Mouse (Mus musculus) T-helper 2 cell (primary cell): ENCODE data around the gene Ptprn.

Experiments
- in situ Hi-C: fragments of 300-600 bp; cut with MboI, MseI; formaldehyde crosslinking; loops from one replicate; pipeline ENCODE4 v1.15.1; 2025; ENCODE audit warnings: high pct_unique_total_duplicates

Gene Ptprn

GRCm38 (mm10) chr1:75227653-75228052 lies 36.6 kb downstream of the Ptprn start:
- in situ Hi-C loops = no loop called here

DNA sequence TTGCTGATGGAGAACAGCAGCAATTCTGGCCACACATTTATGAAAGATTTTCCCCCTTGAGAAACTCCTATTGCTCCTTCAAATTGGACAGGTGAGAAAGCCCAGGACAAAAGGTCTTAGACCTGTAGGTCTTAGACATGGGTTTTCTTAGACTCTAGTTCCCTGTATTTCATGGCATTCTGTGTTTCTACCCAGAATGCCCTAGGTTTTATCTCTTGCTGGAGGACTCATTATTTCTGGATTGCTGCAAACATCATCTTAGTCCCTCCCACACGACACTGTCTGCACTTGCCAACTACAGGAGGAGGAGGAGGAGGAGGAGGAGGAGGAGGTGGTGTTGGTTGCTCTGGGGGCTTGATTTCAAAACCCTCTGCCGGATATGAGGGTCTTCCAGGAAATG lies 38.2 kb downstream of the Ptprn start:
- in situ Hi-C loops = no loop called here

- in situ Hi-C loops = no loop called here
Observed at GRCm38 (mm10) chr1:75225473-75225872, 38.8 kb downstream of the Ptprn start.

DNA sequence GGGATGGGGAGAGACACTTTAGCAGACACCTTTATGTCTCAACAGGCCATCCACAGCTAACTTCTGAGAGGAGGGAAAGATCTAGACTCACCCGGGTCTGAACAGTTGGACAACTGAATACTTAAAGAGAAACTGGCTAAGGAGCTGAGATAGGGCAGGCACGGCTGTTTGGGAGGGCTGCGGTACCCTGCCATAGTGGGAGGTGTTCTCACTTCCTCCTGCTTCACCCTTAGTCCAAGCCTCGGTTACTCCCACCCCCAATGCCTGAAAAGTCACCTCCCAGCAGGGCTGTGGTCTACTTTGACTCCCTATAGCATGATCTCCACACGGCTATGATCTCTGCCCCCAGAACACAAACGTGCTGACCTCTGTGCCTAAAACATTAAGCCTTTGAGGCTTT lies 40.8 kb downstream of the Ptprn start:
- in situ Hi-C loops = loop anchor here (25.0 kb wide), 1 partner anchor 986 kb away; the partner anchor contains the start of gene Arpc2

GRCm38 (mm10) chr1:75222926-75223325 lies 41.4 kb downstream of the Ptprn start:
- in situ Hi-C loops = loop anchor here (25.0 kb wide), 1 partner anchor 986 kb away; the partner anchor contains the start of gene Arpc2

DNA sequence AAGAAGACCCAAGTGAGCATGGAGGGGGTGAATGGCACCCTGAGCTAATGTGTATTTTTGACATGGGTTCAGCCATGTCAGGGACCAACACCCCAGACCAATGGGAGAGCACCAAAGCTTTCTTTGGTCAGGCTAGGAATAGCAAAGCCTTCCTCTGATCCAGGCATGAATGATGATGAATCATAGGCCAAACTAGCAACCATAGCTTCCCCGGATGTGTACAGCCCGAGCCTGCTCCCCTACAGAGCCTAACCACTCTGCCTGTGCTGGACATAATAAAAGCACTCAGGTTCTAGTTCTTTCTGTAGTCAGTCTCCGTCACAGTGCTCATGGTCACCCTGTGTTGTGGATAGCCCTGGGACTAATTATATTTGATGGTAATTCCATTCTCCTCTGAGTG lies 42.8 kb downstream of the Ptprn start:
- in situ Hi-C loops = loop anchor here (25.0 kb wide), 1 partner anchor 984 kb away; the partner anchor contains the start of gene Arpc2

DNA sequence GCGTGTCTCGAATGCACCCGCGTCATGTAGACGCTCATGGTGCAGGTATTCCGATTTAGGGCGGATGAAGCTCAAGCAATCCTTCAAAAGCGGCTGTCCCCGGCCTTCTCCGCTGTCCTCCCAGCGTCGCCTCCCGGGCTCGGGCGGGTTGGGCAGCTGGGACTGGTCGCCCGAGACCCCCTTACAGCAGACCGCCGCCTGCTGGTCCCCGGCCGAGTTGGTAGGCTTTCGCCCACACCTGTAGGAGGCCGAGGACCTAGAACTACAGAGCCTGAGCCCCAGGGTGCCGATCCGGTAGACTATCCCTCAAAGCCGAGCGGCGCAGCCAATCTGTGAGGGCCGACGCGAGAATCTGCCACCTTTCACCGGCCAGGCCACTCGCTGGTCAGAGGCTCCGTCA lies 44.8 kb downstream of the Ptprn start, which contains the start of gene Tuba4a:
Tuba4a (minus strand) TSS at position 335 of the 400 bp plus-strand sequence.
- in situ Hi-C loops = loop anchor here (25.0 kb wide), 1 partner anchor 982 kb away; the partner anchor contains the start of gene Arpc2

DNA sequence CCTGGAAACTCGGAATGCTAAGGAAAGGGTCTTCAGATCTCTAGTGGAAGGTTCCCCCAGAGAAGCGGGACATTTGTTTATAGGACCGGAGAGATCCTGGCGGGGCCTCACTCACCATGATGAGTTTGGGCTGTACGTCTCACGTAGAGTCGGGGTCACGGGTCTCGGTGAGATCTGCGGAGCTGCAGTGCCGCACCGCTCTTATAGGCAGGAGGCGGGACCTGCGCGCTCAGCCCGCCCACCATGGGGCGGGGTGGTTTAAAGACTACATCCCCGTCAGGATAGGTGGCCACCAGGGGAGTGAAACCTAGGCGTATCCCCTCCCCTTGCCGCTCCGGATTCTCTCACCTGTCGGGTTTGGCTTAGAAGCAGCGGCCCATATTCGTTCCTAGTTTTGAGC lies 45.2 kb downstream of the Ptprn start:
- in situ Hi-C loops = loop anchor here (25.0 kb wide), 1 partner anchor 982 kb away; the partner anchor contains the start of gene Arpc2

GRCm38 (mm10) chr1:75218227-75219001 lies 45.9 kb downstream of the Ptprn start:
- in situ Hi-C loops = loop anchor here (25.0 kb wide), 1 partner anchor 981 kb away; the partner anchor contains the start of gene Arpc2

DNA sequence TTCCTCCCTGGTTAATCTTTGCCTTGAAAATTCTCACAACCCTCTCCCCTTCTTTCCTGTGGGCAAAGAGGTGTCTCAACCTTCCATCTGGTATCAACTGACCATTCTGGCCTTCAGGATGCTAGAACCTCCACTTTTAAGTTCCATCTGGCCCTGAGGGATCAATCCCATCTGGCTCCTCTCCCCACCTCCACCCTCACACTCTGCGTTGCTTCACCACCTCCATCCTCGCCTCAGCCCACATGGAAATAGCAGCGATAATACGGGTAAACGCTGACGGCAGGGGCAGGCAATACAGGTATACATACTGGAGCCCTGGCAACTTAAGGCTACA lies 46.4 kb downstream of the Ptprn start:
- in situ Hi-C loops = loop anchor here (25.0 kb wide), 1 partner anchor 981 kb away; the partner anchor contains the start of gene Arpc2

GRCm38 (mm10) chr1:75216797-75217585 lies 47.3 kb downstream of the Ptprn start:
- in situ Hi-C loops = loop anchor here (25.0 kb wide), 1 partner anchor 980 kb away; the partner anchor contains the start of gene Arpc2

DNA sequence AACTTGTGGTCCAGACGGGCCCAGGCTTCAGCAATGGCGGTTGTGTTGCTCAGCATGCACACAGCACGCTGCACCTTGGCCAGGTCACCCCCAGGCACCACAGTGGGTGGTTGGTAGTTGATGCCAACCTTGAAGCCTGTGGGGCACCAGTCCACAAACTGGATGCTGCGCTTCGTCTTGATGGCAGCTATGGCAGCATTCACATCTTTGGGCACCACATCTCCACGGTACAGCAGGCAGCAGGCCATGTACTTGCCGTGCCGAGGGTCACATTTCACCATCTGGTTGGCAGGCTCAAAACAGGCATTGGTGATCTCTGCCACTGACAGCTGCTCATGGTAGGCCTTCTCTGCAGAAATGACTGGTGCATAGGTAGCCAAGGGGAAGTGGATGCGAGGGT lies 48.5 kb downstream of the Ptprn start:
- in situ Hi-C loops = loop anchor here (25.0 kb wide), 1 partner anchor 978 kb away; the partner anchor contains the start of gene Arpc2

- in situ Hi-C loops = loop anchor here (25.0 kb wide), 1 partner anchor 978 kb away; the partner anchor contains the start of gene Arpc2
Observed at GRCm38 (mm10) chr1:75214886-75215285, 49.4 kb downstream of the Ptprn start.

- in situ Hi-C loops = loop anchor here (25.0 kb wide), 1 partner anchor 977 kb away; the partner anchor contains the start of gene Arpc2
Observed at GRCm38 (mm10) chr1:75214442-75214841, 49.9 kb downstream of the Ptprn start.

GRCm38 (mm10) chr1:75213096-75213495 lies 51.2 kb downstream of the Ptprn start:
- in situ Hi-C loops = loop anchor here (25.0 kb wide), 1 partner anchor 976 kb away; the partner anchor contains the start of gene Arpc2

GRCm38 (mm10) chr1:75212542-75212941 lies 51.8 kb downstream of the Ptprn start:
- in situ Hi-C loops = loop anchor here (25.0 kb wide), 1 partner anchor 975 kb away; the partner anchor contains the start of gene Arpc2

- in situ Hi-C loops = loop anchor here (25.0 kb wide), 1 partner anchor 974 kb away; the partner anchor contains the start of gene Arpc2
Observed at GRCm38 (mm10) chr1:75211141-75211708, 53.1 kb downstream of the Ptprn start.

GRCm38 (mm10) chr1:75210136-75211087 lies 53.9 kb downstream of the Ptprn start, which contains the start of the genes Glb1l and Stk16:
Glb1l (minus strand) TSS chr1:75210813.
Stk16 (plus strand) TSS chr1:75210838.
- in situ Hi-C loops = loop anchor here (25.0 kb wide), 1 partner anchor 973 kb away; the partner anchor contains the start of gene Arpc2

GRCm38 (mm10) chr1:75208967-75209678 lies 55.2 kb downstream of the Ptprn start:
- in situ Hi-C loops = loop anchor here (25.0 kb wide), 1 partner anchor 972 kb away; the partner anchor contains the start of gene Arpc2
